10 mouse cellular contexts compared by ENCODE assay signal in genomic region chr4:141132191-141132590, GRCm38 (mm10). TPM values are rescaled to one million over a fixed set of nuclear protein-coding genes. Genes with fewer than 3 reads are reported as not detected.
DNase-seq lines count a peak whose midpoint lies in the region; ATAC-seq and TF ChIP-seq lines count a peak whose summit lies in the region.
"Had no signal": no experiment of that assay in that cellular context is flagged by ENCODE, and none has a peak within 500 bp of the region (broad histone marks: within the 10 kb centered on the region; RNA-seq: fewer than 3 reads in every experiment).

No protein-coding gene starts in this region.

- TF ChIP-seq CTCF in lung, embryonic 14.5 days (IDR thresholded peaks at IDR 0.05; ENCODE audit: low read depth) = no peak

- 0 out of 2 replicates have a peak, but pooled peaks have one; percentile 5 for ATAC-seq in lung, embryonic 14.5 days (ENCODE audit: insufficient read depth)
- no peak for ATAC-seq in limb, embryonic 14.5 days (ENCODE audit: low FRiP score, low read depth)
- ATAC-seq in stomach, embryonic 15.5 days (ENCODE audit: insufficient read depth, low FRiP score, low read depth) = no peak
- ATAC-seq: Patski had no signal

- H3K27ac ChIP-seq in lung, embryonic 14.5 days (ENCODE audit: low read depth) = peak overlapping the region; percentile 97
- H3K27ac ChIP-seq in limb, embryonic 14.5 days (replicated peaks; ENCODE audit: low read depth, low read length) = peak overlapping the region; percentile 72
- peak overlapping the region; percentile 90 for H3K27ac ChIP-seq in stomach, embryonic 15.5 days

- peak; percentile 30 for DNase-seq in embryo, embryonic 10 days (ENCODE audit: low spot score)
- DNase-seq in embryo, embryonic 11 days = no peak
- DNase-seq in lung, embryonic 14.5 days = no peak
- no peak for DNase-seq in lung, postnatal 10 days
- DNase-seq in limb, embryonic 14.5 days (ENCODE audit: low spot score) = no peak
- DNase-seq in frontal cortex, postnatal 14 days (ENCODE audit: low spot score in 2 of 2) = no peak
- no peak for DNase-seq in cerebellum, postnatal 25 days
- DNase-seq: layer of hippocampus, postnatal 36 days had no signal

- TF ChIP-seq POLR2A in limb, embryonic 14.5 days (IDR thresholded peaks at IDR 0.05; ENCODE audit: borderline replicate concordance, extremely low read depth, insufficient read depth, insufficient read length) = no peak

- H3K4me2 ChIP-seq in lung, embryonic 14.5 days = peak overlapping the region; percentile 29
- H3K4me2 ChIP-seq in limb, embryonic 14.5 days (replicated peaks; ENCODE audit: low read depth, low read length, severe bottlenecking) = no peak overlapping the region
- peak overlapping the region; percentile 39 for H3K4me2 ChIP-seq in stomach, embryonic 15.5 days

- no peak overlapping the region for H3K9ac ChIP-seq in lung, embryonic 14.5 days
- 0 out of 2 replicates have a peak overlapping the region, but pooled peaks have one; percentile 4 for H3K9ac ChIP-seq in limb, embryonic 14.5 days (ENCODE audit: low read depth, low read length, severe bottlenecking)
- H3K9ac ChIP-seq in stomach, embryonic 15.5 days = no peak overlapping the region

- no peaks in the 10 kb centered on the region for H3K9me3 ChIP-seq in lung, embryonic 14.5 days (ENCODE audit: low read depth, low read length)
- no peaks in the 10 kb centered on the region for H3K9me3 ChIP-seq in limb, embryonic 14.5 days (ENCODE audit: control insufficient read depth, low read length)
- no peaks in the 10 kb centered on the region for H3K9me3 ChIP-seq in stomach, embryonic 15.5 days

- no peaks in the 10 kb centered on the region for H3K27me3 ChIP-seq in lung, embryonic 14.5 days (ENCODE audit: insufficient read depth, low read length)
- H3K27me3 ChIP-seq in limb, embryonic 14.5 days (ENCODE audit: control insufficient read depth, insufficient read depth, low read length) = no peaks in the 10 kb centered on the region
- no peaks in the 10 kb centered on the region for H3K27me3 ChIP-seq in stomach, embryonic 15.5 days (replicated peaks)
- H3K27me3 ChIP-seq: Patski had no signal

- peaks cover 46% of the 10 kb centered on the region for H3K4me1 ChIP-seq in lung, embryonic 14.5 days (ENCODE audit: insufficient read depth)
- peaks cover 42% of the 10 kb centered on the region for H3K4me1 ChIP-seq in limb, embryonic 14.5 days (ENCODE audit: control insufficient read depth, insufficient read depth, low read length)
- H3K4me1 ChIP-seq in stomach, embryonic 15.5 days = peaks cover 68% of the 10 kb centered on the region

- WGBS in lung, embryonic 14.5 days = 29% methylated on average over 8 of the region's 8 CpGs
- 45% methylated on average over 8 of the region's 8 CpGs for WGBS in limb, embryonic 14.5 days
- 42% methylated on average over 8 of the region's 8 CpGs for WGBS in stomach, embryonic 15.5 days

- H3K36me3 ChIP-seq in lung, embryonic 14.5 days (ENCODE audit: insufficient read depth) = peaks cover 24% of the 10 kb centered on the region
- peaks cover 8% of the 10 kb centered on the region; the same call in 1 of the 2 replicates for H3K36me3 ChIP-seq in limb, embryonic 14.5 days (ENCODE audit: control insufficient read depth, insufficient read depth, low read length)
- no peaks in the 10 kb centered on the region for H3K36me3 ChIP-seq in stomach, embryonic 15.5 days

- H3K4me3 ChIP-seq in lung, embryonic 14.5 days (ENCODE audit: low read depth, low read length) = no peak overlapping the region
- H3K4me3 ChIP-seq in limb, embryonic 14.5 days (replicated peaks; ENCODE audit: low read length) = no peak overlapping the region
- no peak overlapping the region for H3K4me3 ChIP-seq in stomach, embryonic 15.5 days (replicated peaks)

RNA-seq across cellular contexts. Expression of gene Szrd1, which starts 7.4 kb away (rescaled TPM):
- 29.8 and 32.5 TPM in 2 replicates for polyA plus RNA-seq in lung, embryonic 14.5 days (2014; fragmentation: Nextera tagmentation; extraction: Ambion mirVana)
- 63.7 and 71.4 TPM in 2 replicates for polyA plus RNA-seq in limb, embryonic 14.5 days (2012; rRNA removed)
- polyA plus RNA-seq in limb, embryonic 14.5 days (2014; fragmentation: Nextera tagmentation; extraction: Ambion mirVana) = 38.6 and 39.1 TPM in 2 replicates
- polyA plus RNA-seq in stomach, embryonic 15.5 days (2015; fragmentation: Nextera tagmentation; extraction: Ambion mirVana) = 34.5 and 44.3 TPM in 2 replicates

RNA-seq across cellular contexts. Expression of gene Fbxo42, which starts 15.5 kb away (rescaled TPM):
- polyA plus RNA-seq in lung, embryonic 14.5 days (2014; fragmentation: Nextera tagmentation; extraction: Ambion mirVana) = 28.1 and 28.6 TPM in 2 replicates
- polyA plus RNA-seq in limb, embryonic 14.5 days (2012; rRNA removed) = 23.1 and 25.5 TPM in 2 replicates
- 29.7 and 30.0 TPM in 2 replicates for polyA plus RNA-seq in limb, embryonic 14.5 days (2014; fragmentation: Nextera tagmentation; extraction: Ambion mirVana)
- polyA plus RNA-seq in stomach, embryonic 15.5 days (2015; fragmentation: Nextera tagmentation; extraction: Ambion mirVana) = 21.3 and 21.4 TPM in 2 replicates

RNA-seq across cellular contexts. Expression of gene Spata21, which starts 44.1 kb away (rescaled TPM):
- polyA plus RNA-seq in lung, embryonic 14.5 days (2014; fragmentation: Nextera tagmentation; extraction: Ambion mirVana) = 0.20 and 0.34 TPM in 2 replicates
- 0.04 and 0.08 TPM in 2 replicates for polyA plus RNA-seq in limb, embryonic 14.5 days (2012; rRNA removed)
- 0.18 and 0.43 TPM in 2 replicates for polyA plus RNA-seq in limb, embryonic 14.5 days (2014; fragmentation: Nextera tagmentation; extraction: Ambion mirVana)
- polyA plus RNA-seq in stomach, embryonic 15.5 days (2015; fragmentation: Nextera tagmentation; extraction: Ambion mirVana) = 0.05 and 0.15 TPM in 2 replicates
- polyA plus RNA-seq: Patski had no signal

RNA-seq across cellular contexts. Expression of gene Necap2, which starts 54.0 kb away (rescaled TPM):
- polyA plus RNA-seq in lung, embryonic 14.5 days (2014; fragmentation: Nextera tagmentation; extraction: Ambion mirVana) = 88.9 and 93.6 TPM in 2 replicates
- 79.1 and 91.0 TPM in 2 replicates for polyA plus RNA-seq in limb, embryonic 14.5 days (2012; rRNA removed)
- 83.2 and 90.5 TPM in 2 replicates for polyA plus RNA-seq in limb, embryonic 14.5 days (2014; fragmentation: Nextera tagmentation; extraction: Ambion mirVana)
- 81.4 and 82.0 TPM in 2 replicates for polyA plus RNA-seq in stomach, embryonic 15.5 days (2015; fragmentation: Nextera tagmentation; extraction: Ambion mirVana)
